Mouse (Mus musculus): ENCODE measurements around the gene Stk11ip. TPM values are rescaled to one million over a fixed set of nuclear protein-coding genes. Genes with fewer than 3 reads are reported as not detected.

The Stk11ip gene
- polyA plus RNA-seq, 1 experiment from 2014 or later = 28.7 TPM

DNA sequence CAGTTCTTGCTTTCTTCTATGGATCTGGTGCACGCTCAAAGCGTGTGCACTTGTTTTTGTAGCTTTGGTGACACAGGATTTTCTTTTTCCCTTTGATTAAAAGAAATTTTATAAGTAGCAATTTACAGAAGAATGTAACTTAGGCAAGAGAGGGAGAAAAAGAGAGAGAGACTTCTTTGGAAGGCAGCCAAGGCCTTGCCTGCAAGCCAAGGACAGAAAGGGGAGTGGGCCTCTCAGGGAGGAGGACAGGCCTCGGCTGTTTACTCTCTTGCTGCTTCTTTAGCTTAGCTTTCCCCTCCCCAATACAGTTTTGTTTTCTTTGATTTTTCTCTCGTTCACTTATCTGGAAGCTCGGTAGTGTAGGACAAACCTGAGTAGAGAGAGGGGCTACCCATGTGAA, 1.8 kb upstream of the Stk11ip start:
- peaks cover 5% of the 10 kb centered on the region; the same call in 1 of the 2 replicates for H3K4me1 ChIP-seq
- H3K9me3 ChIP-seq = no peaks in the 10 kb centered on the region
- no peaks in the 10 kb centered on the region for H3K36me3 ChIP-seq
- H3K27me3 ChIP-seq = no peaks in the 10 kb centered on the region
- no peak overlapping the region for H3K9ac ChIP-seq
- peak overlapping the region; percentile 67 for H3K27ac ChIP-seq
- no peak overlapping the region for H3K4me3 ChIP-seq
- no peak overlapping the region for H3K4me2 ChIP-seq (replicated peaks)
- 70% methylated on average over 5 of the region's 5 CpGs for WGBS
- ATAC-seq (ENCODE audit: insufficient number of reproducible peaks, insufficient read depth, low FRiP score, low TSS enrichment) = no peak

GRCm38 (mm10) chr1:75524679-75525078, 3.4 kb downstream of the Stk11ip start:
- no peaks in the 10 kb centered on the region; the same call in 1 of the 2 replicates for H3K4me1 ChIP-seq
- H3K9ac ChIP-seq = no peak overlapping the region
- no peak overlapping the region for H3K4me2 ChIP-seq (replicated peaks)
- no peaks in the 10 kb centered on the region for H3K9me3 ChIP-seq
- H3K27ac ChIP-seq = no peak overlapping the region
- ATAC-seq (ENCODE audit: insufficient number of reproducible peaks, insufficient read depth, low FRiP score, low TSS enrichment) = no peak
- H3K36me3 ChIP-seq = peaks cover 38% of the 10 kb centered on the region
- WGBS = 85% methylated on average over 7 of the region's 7 CpGs
- H3K27me3 ChIP-seq = no peaks in the 10 kb centered on the region
- no peak overlapping the region for H3K4me3 ChIP-seq

- no peak overlapping the region for H3K4me2 ChIP-seq (replicated peaks)
- H3K36me3 ChIP-seq = peaks cover 78% of the 10 kb centered on the region
- no peak overlapping the region for H3K4me3 ChIP-seq
- ATAC-seq (ENCODE audit: insufficient number of reproducible peaks, insufficient read depth, low FRiP score, low TSS enrichment) = no peak
- H3K27me3 ChIP-seq = no peaks in the 10 kb centered on the region
- H3K9me3 ChIP-seq = no peaks in the 10 kb centered on the region
- no peaks in the 10 kb centered on the region for H3K4me1 ChIP-seq
- WGBS = 87% methylated on average over 4 of the region's 4 CpGs
- no peak overlapping the region for H3K27ac ChIP-seq
- H3K9ac ChIP-seq = no peak overlapping the region
Observed at GRCm38 (mm10) chr1:75530546-75530945, 9.2 kb downstream of the Stk11ip start.

GRCm38 (mm10) chr1:75532280-75533172, 11.2 kb downstream of the Stk11ip start:
- H3K4me2 ChIP-seq (replicated peaks) = no peak overlapping the region
- peaks cover 72% of the 10 kb centered on the region for H3K36me3 ChIP-seq
- H3K9me3 ChIP-seq = no peaks in the 10 kb centered on the region
- H3K27me3 ChIP-seq = no peaks in the 10 kb centered on the region
- no peak overlapping the region for H3K9ac ChIP-seq
- H3K27ac ChIP-seq = no peak overlapping the region
- no peak for ATAC-seq (ENCODE audit: insufficient number of reproducible peaks, insufficient read depth, low FRiP score, low TSS enrichment)
- H3K4me1 ChIP-seq = no peaks in the 10 kb centered on the region
- WGBS = 91% methylated on average over 19 of the region's 19 CpGs
- H3K4me3 ChIP-seq = no peak overlapping the region

DNA sequence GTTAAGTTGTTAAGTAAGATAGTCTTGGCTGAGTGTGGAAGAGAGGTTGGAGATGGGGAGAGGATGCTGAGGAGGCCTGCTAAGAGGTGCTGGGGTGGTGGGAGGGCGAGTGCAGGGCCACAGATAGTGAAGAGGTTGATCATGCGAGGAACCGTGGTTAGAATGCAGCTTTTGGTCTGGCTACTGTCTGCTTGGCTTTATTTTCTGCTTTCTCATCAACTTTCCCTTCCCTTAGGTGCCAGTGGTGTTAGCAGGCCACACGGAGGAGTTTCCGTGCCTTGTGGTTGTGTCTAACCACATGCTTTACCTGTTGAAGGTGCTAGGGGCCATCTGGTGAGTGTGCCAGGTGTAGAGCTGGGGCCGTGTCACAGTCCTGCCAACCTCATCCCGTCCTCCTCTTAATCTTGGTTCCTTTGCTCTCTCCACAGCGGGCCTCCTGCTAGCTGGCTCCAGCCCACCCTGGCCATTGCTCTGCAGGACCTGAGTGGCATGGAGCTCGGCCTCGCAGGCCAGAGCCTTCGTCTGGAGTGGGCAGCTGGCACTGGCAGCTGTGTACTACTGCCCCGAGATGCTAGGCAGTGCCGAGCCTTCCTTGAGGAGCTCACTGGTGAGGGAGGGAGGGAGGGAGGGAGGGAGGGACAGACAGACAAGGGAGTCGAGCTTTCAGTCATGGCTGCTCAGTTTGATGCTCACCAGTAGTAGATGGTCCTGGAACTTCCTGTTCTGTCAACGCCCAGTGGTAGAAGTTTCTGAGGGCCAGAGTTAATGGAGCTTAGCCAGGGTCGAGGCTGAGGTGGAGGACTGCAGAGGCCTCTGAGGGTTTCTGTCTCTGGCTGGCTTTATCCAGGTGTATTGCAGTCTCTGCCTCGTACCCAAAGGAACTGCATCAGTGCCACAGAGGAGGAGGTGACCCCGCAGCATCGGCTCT, 12.3 kb downstream of the Stk11ip start:
- no peak overlapping the region for H3K9ac ChIP-seq
- no peak overlapping the region for H3K4me3 ChIP-seq
- H3K27me3 ChIP-seq = no peaks in the 10 kb centered on the region
- no peaks in the 10 kb centered on the region for H3K9me3 ChIP-seq
- no peak for ATAC-seq (ENCODE audit: insufficient number of reproducible peaks, insufficient read depth, low FRiP score, low TSS enrichment)
- 85% methylated on average over 19 of the region's 19 CpGs for WGBS
- H3K4me2 ChIP-seq (replicated peaks) = no peak overlapping the region
- peaks cover 62% of the 10 kb centered on the region for H3K36me3 ChIP-seq
- no peak overlapping the region for H3K27ac ChIP-seq
- no peaks in the 10 kb centered on the region for H3K4me1 ChIP-seq

GRCm38 (mm10) chr1:75537587-75537986, 16.3 kb downstream of the Stk11ip start:
- H3K27me3 ChIP-seq = no peaks in the 10 kb centered on the region
- no peak overlapping the region for H3K27ac ChIP-seq
- no peak overlapping the region for H3K9ac ChIP-seq
- H3K9me3 ChIP-seq = no peaks in the 10 kb centered on the region
- peaks cover 41% of the 10 kb centered on the region for H3K36me3 ChIP-seq
- 82% methylated on average over 2 of the region's 2 CpGs for WGBS
- H3K4me2 ChIP-seq (replicated peaks) = no peak overlapping the region
- no peak overlapping the region for H3K4me3 ChIP-seq
- no peak for ATAC-seq (ENCODE audit: insufficient number of reproducible peaks, insufficient read depth, low FRiP score, low TSS enrichment)
- H3K4me1 ChIP-seq = no peaks in the 10 kb centered on the region

DNA sequence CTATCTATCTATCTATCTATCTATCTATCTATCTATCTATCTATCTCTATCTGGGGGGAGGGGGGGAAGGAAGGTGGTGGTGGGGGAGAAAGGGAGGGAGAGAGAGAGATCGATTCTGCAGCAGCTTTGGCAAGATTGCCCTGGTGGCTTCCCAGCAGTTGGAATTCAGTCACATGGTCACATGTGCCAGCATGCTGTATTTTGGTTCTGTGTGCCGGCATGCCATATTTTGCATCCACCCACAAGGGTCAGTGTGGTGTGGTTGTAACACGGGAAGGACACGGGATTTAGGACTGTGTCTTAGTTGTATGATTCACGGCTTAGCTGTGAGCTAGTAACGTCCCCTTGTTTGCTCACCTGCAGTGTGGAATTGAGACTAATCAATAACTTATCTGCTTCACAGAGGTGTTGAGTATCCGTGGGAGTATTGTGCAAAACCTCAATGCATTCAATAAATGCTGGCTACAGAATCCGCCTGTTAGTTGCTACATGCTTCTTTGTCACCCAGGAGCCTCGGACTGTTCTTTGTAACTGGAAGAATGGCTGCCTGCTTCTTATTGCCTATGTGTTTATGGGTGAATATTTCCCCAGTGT, 17.4 kb downstream of the Stk11ip start:
- WGBS = 87% methylated on average over 9 of the region's 9 CpGs
- no peak overlapping the region for H3K4me3 ChIP-seq
- H3K36me3 ChIP-seq = peaks cover 30% of the 10 kb centered on the region
- H3K27ac ChIP-seq = no peak overlapping the region
- H3K4me2 ChIP-seq (replicated peaks) = no peak overlapping the region
- H3K27me3 ChIP-seq = no peaks in the 10 kb centered on the region
- ATAC-seq (ENCODE audit: insufficient number of reproducible peaks, insufficient read depth, low FRiP score, low TSS enrichment) = no peak
- 0 out of 2 replicates have a peak, but pooled peaks cover 3% of the 10 kb centered on the region for H3K9me3 ChIP-seq
- H3K9ac ChIP-seq = no peak overlapping the region
- H3K4me1 ChIP-seq = no peaks in the 10 kb centered on the region

- Histone ChIP-seq H3K9ac (no peak overlapping the region), H3K4me2 (replicated peaks) (no peak overlapping the region), H3K4me1 (0 out of 2 replicates have a peak, but pooled peaks cover 5% of the 10 kb centered on the region), H3K27ac (no peak overlapping the region), H3K9me3 (0 out of 2 replicates have a peak, but pooled peaks cover 3% of the 10 kb centered on the region), H3K27me3 (no peaks in the 10 kb centered on the region), H3K36me3 (peaks cover 5% of the 10 kb centered on the region), H3K4me3 (no peak overlapping the region)
- no peak for ATAC-seq (ENCODE audit: insufficient number of reproducible peaks, insufficient read depth, low FRiP score, low TSS enrichment)
- WGBS = 93% methylated on average over 7 of the region's 7 CpGs
Observed at GRCm38 (mm10) chr1:75541496-75541895, 20.2 kb downstream of the Stk11ip start.

- 0 out of 2 replicates have a peak, but pooled peaks cover 3% of the 10 kb centered on the region for H3K9me3 ChIP-seq
- 87% methylated on average over 6 of the region's 6 CpGs for WGBS
- peaks cover 14% of the 10 kb centered on the region for H3K36me3 ChIP-seq
- no peak overlapping the region for H3K27ac ChIP-seq
- ATAC-seq (ENCODE audit: insufficient number of reproducible peaks, insufficient read depth, low FRiP score, low TSS enrichment) = no peak
- no peak overlapping the region for H3K4me3 ChIP-seq
- H3K9ac ChIP-seq = no peak overlapping the region
- no peak overlapping the region for H3K4me2 ChIP-seq (replicated peaks)
- H3K4me1 ChIP-seq = peaks cover 13% of the 10 kb centered on the region
- no peaks in the 10 kb centered on the region for H3K27me3 ChIP-seq
Observed at GRCm38 (mm10) chr1:75544351-75544750, 23.0 kb downstream of the Stk11ip start.

DNA sequence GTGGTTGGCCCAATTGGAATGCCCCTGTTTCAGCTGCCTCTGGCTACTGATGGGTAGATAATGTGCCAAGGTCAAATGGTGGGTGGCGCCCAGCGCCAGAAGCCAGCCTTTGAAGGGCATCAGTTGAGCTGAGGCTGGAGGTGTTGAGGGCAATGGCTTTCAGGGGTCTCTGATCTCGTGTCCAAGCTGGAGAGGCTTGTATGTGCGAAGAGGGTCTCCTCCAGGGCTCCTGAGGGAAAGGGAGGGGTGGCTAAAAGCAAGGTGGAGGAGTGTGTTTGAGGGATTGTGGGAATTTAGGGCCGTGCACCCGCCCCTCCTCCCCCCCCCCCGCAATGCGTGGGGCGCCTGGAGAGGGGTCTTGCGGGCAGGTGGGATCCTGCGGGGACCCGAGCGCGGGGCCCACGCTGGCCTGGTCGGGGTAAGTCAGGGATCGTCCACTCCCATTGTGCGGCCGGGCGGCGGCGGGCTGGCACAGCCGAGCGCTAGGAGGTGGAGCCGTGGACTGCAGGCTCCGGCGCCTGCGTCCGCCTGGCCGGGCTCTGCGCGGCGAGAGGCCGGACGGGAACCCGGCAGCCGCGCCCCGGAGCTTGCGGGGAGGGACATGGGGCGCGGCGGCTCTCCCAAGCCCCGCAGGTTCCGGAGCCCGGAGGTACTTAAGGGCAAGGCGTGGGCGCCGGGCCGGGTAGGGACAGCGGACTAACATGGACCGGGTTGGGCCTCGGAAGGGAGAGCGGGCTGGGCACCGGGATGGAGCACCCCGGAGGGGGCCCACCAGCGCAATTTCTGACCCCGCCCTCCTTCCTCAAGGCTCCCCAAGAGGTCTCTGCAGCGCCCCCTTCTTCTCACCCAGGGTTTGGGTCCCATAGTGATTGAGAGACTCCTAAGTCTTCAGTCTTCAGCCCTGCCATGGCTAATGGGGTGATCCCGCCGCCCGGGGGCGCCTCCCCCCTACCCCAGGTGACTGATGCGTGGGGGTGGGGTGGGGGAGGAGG, 24.9 kb downstream of the Stk11ip start, which contains the start of gene Slc4a3:
TSS of gene Slc4a3 (plus strand) at position 302 of the 992 bp plus-strand sequence.
- peak; percentile 71 for ATAC-seq (ENCODE audit: insufficient number of reproducible peaks, insufficient read depth, low FRiP score, low TSS enrichment)
- Histone ChIP-seq H3K4me3 (peak within 1 kb of the TSS; percentile 75), H3K9ac (peak within 1 kb of the TSS; percentile 81), H3K36me3 (peaks cover 27% of the 10 kb centered on the region), H3K27me3 (no peaks in the 10 kb centered on the region), H3K4me1 (peaks cover 13% of the 10 kb centered on the region), H3K4me2 (replicated peaks) (peak within 1 kb of the TSS; percentile 68), H3K27ac (peak within 1 kb of the TSS; percentile 82), H3K9me3 (0 out of 2 replicates have a peak, but pooled peaks cover 3% of the 10 kb centered on the region)
- 1% methylated on average over 54 of the region's 64 CpGs for WGBS

Measured in embryonic facial prominence, embryonic 12.5 days (tissue).